Mouse (Mus musculus): ENCODE measurements around the gene Dhrs13. TPM values are rescaled to one million over a fixed set of nuclear protein-coding genes. Genes with fewer than 3 reads are reported as not detected.

Dhrs13 gene
- 3.3 TPM for polyA plus RNA-seq (2014; fragmentation: Illumina TruSeq; extraction: RNeasy Lipid Tissue Mini Kit (QIAGEN cat#74804); ENCODE audit: low read depth, low replicate concordance)

GRCm38 (mm10) chr11:78031947-78032808 lies at the start of gene Dhrs13:
Gene Dhrs13 (plus strand): TSS chr11:78032280.

GRCm38 (mm10) chr11:77982441-77982905 lies 49.6 kb upstream of the Dhrs13 start, which contains the start of gene Phf12:
Gene Phf12 (plus strand): TSS chr11:77982754.

GRCm38 (mm10) chr11:78037831-78038752 lies 6.0 kb downstream of the Dhrs13 start, which contains the start of gene Flot2:
Gene Flot2 (plus strand): TSS chr11:78037931.

GRCm38 (mm10) chr11:78079961-78080921 lies 48.2 kb downstream of the Dhrs13 start, which contains the start of gene Eral1:
Gene Eral1 (minus strand): TSS chr11:78080383.

Other genes with a start within 250 kb of the Dhrs13 start
- not detected for gene Gm10277, start 244.5 kb upstream of the Dhrs13 start, polyA plus RNA-seq (2014; fragmentation: Illumina TruSeq; extraction: RNeasy Lipid Tissue Mini Kit (QIAGEN cat#74804); ENCODE audit: low read depth, low replicate concordance)
- 254 TPM for gene Pipox, start 138.2 kb upstream of the Dhrs13 start, polyA plus RNA-seq (2014; fragmentation: Illumina TruSeq; extraction: RNeasy Lipid Tissue Mini Kit (QIAGEN cat#74804); ENCODE audit: low read depth, low replicate concordance)
- gene Sez6, start 101.5 kb upstream of the Dhrs13 start, polyA plus RNA-seq (2014; fragmentation: Illumina TruSeq; extraction: RNeasy Lipid Tissue Mini Kit (QIAGEN cat#74804); ENCODE audit: low read depth, low replicate concordance), result not detected
- 7.1 TPM for gene Phf12, start 49.5 kb upstream of the Dhrs13 start, polyA plus RNA-seq (2014; fragmentation: Illumina TruSeq; extraction: RNeasy Lipid Tissue Mini Kit (QIAGEN cat#74804); ENCODE audit: low read depth, low replicate concordance)
- gene Flot2, start 5.7 kb downstream of the Dhrs13 start, polyA plus RNA-seq (2014; fragmentation: Illumina TruSeq; extraction: RNeasy Lipid Tissue Mini Kit (QIAGEN cat#74804); ENCODE audit: low read depth, low replicate concordance), result 8.4 TPM
- gene Eral1, start 48.1 kb downstream of the Dhrs13 start, polyA plus RNA-seq (2014; fragmentation: Illumina TruSeq; extraction: RNeasy Lipid Tissue Mini Kit (QIAGEN cat#74804); ENCODE audit: low read depth, low replicate concordance), result 5.7 TPM
- gene Fam222b, start 62.4 kb downstream of the Dhrs13 start, polyA plus RNA-seq (2014; fragmentation: Illumina TruSeq; extraction: RNeasy Lipid Tissue Mini Kit (QIAGEN cat#74804); ENCODE audit: low read depth, low replicate concordance), result 6.3 TPM
- gene Traf4, start 133.3 kb downstream of the Dhrs13 start, polyA plus RNA-seq (2014; fragmentation: Illumina TruSeq; extraction: RNeasy Lipid Tissue Mini Kit (QIAGEN cat#74804); ENCODE audit: low read depth, low replicate concordance), result 1.1 TPM
- 1.6 TPM for gene Nek8, start 144.4 kb downstream of the Dhrs13 start, polyA plus RNA-seq (2014; fragmentation: Illumina TruSeq; extraction: RNeasy Lipid Tissue Mini Kit (QIAGEN cat#74804); ENCODE audit: low read depth, low replicate concordance)
- gene Tlcd1, start 144.4 kb downstream of the Dhrs13 start, polyA plus RNA-seq (2014; fragmentation: Illumina TruSeq; extraction: RNeasy Lipid Tissue Mini Kit (QIAGEN cat#74804); ENCODE audit: low read depth, low replicate concordance), result 33.9 TPM
- 310 TPM for gene Rpl23a, start 151.3 kb downstream of the Dhrs13 start, polyA plus RNA-seq (2014; fragmentation: Illumina TruSeq; extraction: RNeasy Lipid Tissue Mini Kit (QIAGEN cat#74804); ENCODE audit: low read depth, low replicate concordance)
- gene Rab34, start 156.2 kb downstream of the Dhrs13 start, polyA plus RNA-seq (2014; fragmentation: Illumina TruSeq; extraction: RNeasy Lipid Tissue Mini Kit (QIAGEN cat#74804); ENCODE audit: low read depth, low replicate concordance), result 1.7 TPM
- 1.3 TPM for gene Proca1, start 161.1 kb downstream of the Dhrs13 start, polyA plus RNA-seq (2014; fragmentation: Illumina TruSeq; extraction: RNeasy Lipid Tissue Mini Kit (QIAGEN cat#74804); ENCODE audit: low read depth, low replicate concordance)
- gene Sdf2, start 213.5 kb downstream of the Dhrs13 start, polyA plus RNA-seq (2014; fragmentation: Illumina TruSeq; extraction: RNeasy Lipid Tissue Mini Kit (QIAGEN cat#74804); ENCODE audit: low read depth, low replicate concordance), result 21.3 TPM
- gene Supt6, start 213.7 kb downstream of the Dhrs13 start, polyA plus RNA-seq (2014; fragmentation: Illumina TruSeq; extraction: RNeasy Lipid Tissue Mini Kit (QIAGEN cat#74804); ENCODE audit: low read depth, low replicate concordance), result 5.8 TPM
- gene 2610507B11Rik, start 229.5 kb downstream of the Dhrs13 start, polyA plus RNA-seq (2014; fragmentation: Illumina TruSeq; extraction: RNeasy Lipid Tissue Mini Kit (QIAGEN cat#74804); ENCODE audit: low read depth, low replicate concordance), result 48.4 TPM

Measured in liver, adult 10 weeks (tissue).